Mouse (Mus musculus): ENCODE data around the gene Gm11111.
"Not testable (repeated sequence)": the region's sequence is repeated elsewhere in the genome, so short reads cannot be mapped to it uniquely, and the experiment has no call there.

The Gm11111 gene

GRCm38 (mm10) chr5:98552395-98552794 lies at the start of gene Gm11111:
Gm11111 (plus strand) TSS chr5:98552695.
- no peak for DNase-seq

GRCm38 (mm10) chr5:98516214-98516613 lies 36.3 kb upstream of the Gm11111 start:
- no peak for DNase-seq

GRCm38 (mm10) chr5:98520118-98520517 lies 32.4 kb upstream of the Gm11111 start:
- DNase-seq: no peak

GRCm38 (mm10) chr5:98522270-98522977 lies 30.1 kb upstream of the Gm11111 start:
- DNase-seq: no peak

GRCm38 (mm10) chr5:98523050-98523449 lies 29.4 kb upstream of the Gm11111 start:
- DNase-seq: no peak

GRCm38 (mm10) chr5:98523783-98524182 lies 28.7 kb upstream of the Gm11111 start:
- no peak for DNase-seq

GRCm38 (mm10) chr5:98541333-98541732 lies 11.2 kb upstream of the Gm11111 start:
- DNase-seq: no peak

GRCm38 (mm10) chr5:98550285-98550684 lies 2.2 kb upstream of the Gm11111 start:
- no peak for DNase-seq

- DNase-seq: no peak
Observed at GRCm38 (mm10) chr5:98550873-98551272, 1.6 kb upstream of the Gm11111 start.

- DNase-seq: no peak
Observed at GRCm38 (mm10) chr5:98552811-98553601, 511 bp downstream of the Gm11111 start.

- DNase-seq: peak; percentile 50
Observed at GRCm38 (mm10) chr5:98561301-98561700, 8.8 kb downstream of the Gm11111 start.

- DNase-seq: no peak
Observed at GRCm38 (mm10) chr5:98562806-98563205, 10.3 kb downstream of the Gm11111 start.

- peak; percentile 81 for DNase-seq
Observed at GRCm38 (mm10) chr5:98563801-98564200, 11.3 kb downstream of the Gm11111 start.

- peak; percentile 58 for DNase-seq
Observed at GRCm38 (mm10) chr5:98566461-98567193, 14.1 kb downstream of the Gm11111 start.

GRCm38 (mm10) chr5:98568481-98568880 lies 16.0 kb downstream of the Gm11111 start:
- DNase-seq: no peak

GRCm38 (mm10) chr5:98569029-98569513 lies 16.6 kb downstream of the Gm11111 start:
- no peak for DNase-seq

GRCm38 (mm10) chr5:98572392-98572791 lies 19.9 kb downstream of the Gm11111 start:
- DNase-seq: no peak

GRCm38 (mm10) chr5:98574711-98575470 lies 22.4 kb downstream of the Gm11111 start:
- peak; percentile 71 for DNase-seq

- no peak for DNase-seq
Observed at GRCm38 (mm10) chr5:98575471-98575834, 23.0 kb downstream of the Gm11111 start.

GRCm38 (mm10) chr5:98576538-98576937 lies 24.0 kb downstream of the Gm11111 start:
- DNase-seq: not testable (repeated sequence)

GRCm38 (mm10) chr5:98578398-98578797 lies 25.9 kb downstream of the Gm11111 start:
- no peak for DNase-seq

- no peak for DNase-seq
Observed at GRCm38 (mm10) chr5:98580811-98581210, 28.3 kb downstream of the Gm11111 start.

GRCm38 (mm10) chr5:98582051-98582450 lies 29.6 kb downstream of the Gm11111 start:
- DNase-seq: no peak
